Mouse (Mus musculus) E14TG2a.4 (cell line): ENCODE results near the gene Wfdc5.
A peak's percentile ranks its signal among the peaks of the same experiment; 100 is the strongest.

Source experiments
- H3K27me3 ChIP-seq: 2 replicates; pipeline ENCODE4 v1.6.1; 2014; ENCODE audit warnings: low read length, control low read depth; ENCODE audit not compliant: insufficient read depth
- H3K36me3 ChIP-seq: 2 replicates; pipeline ENCODE4 v1.6.1; 2014; ENCODE audit warnings: low read length, control low read depth; ENCODE audit not compliant: insufficient read depth
- H3K4me1 ChIP-seq: replicated peaks from 2 replicates; pipeline ENCODE4 v1.6.1; 2014; ENCODE audit warnings: low read depth, low read length, control low read depth
- H3K4me3 ChIP-seq: replicated peaks from 2 replicates; pipeline ENCODE4 v1.5.1; 2014; ENCODE audit warnings: mild to moderate bottlenecking, low read length
- H3K9me3 ChIP-seq: 2 replicates; pipeline ENCODE4 v1.6.1; 2014; ENCODE audit warnings: low read length, control low read depth
- CTCF ChIP-seq: conservative IDR thresholded peaks from 2 replicates; pipeline ENCODE4 v1.5.1; 2014; ENCODE audit warnings: low read length
- NANOG ChIP-seq: IDR thresholded peaks from 2 replicates; pipeline ENCODE4 v1.6.1; 2014; ENCODE audit warnings: borderline replicate concordance, low read length, mixed read lengths
- POU5F1 ChIP-seq: IDR thresholded peaks from 2 replicates; pipeline ENCODE4 v1.6.1; 2014; ENCODE audit warnings: low read length, borderline replicate concordance

Gene Wfdc5

DNA sequence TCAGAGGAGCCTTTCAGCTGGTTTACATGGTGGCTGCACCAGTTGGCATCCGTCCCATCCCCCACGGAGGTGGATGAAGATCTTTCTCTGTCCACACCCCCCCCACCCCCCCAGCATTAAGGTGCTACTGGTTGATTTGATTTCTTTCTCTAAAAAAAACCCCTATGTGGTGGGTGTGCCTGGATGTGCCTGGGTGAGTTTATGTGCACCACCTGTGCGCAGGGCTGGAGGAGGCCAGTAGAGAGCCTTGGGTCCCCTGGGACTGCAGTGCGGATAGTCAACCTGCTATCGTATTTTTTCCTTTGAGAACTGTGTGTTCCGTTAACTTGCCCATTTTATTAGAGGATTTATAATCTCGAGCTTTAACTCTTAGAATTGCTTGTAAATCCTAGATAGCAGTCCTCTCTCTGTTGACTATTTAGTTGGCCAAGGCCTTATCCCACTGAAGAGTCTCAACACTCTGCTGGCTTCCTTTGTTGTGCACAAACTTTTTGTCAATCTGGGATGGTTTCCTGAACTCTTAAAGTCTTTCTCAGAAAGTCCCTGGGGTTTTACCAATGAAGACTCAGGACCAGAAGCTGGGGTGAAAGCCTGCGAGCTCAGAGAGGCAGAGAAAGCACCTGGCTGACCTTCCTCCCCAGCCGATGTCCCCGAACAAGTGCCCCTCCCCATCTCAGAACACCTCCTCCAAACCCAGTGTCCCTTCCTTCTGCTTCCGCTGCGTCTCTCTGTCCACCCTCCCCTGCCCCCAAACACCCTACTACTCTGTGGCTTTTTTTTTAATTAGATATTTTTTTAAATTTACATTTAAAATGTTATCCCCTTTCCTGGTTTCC, 53.7 kb downstream of the Wfdc5 start:
- H3K27me3 ChIP-seq = no peaks in the 10 kb centered on the region
- TF ChIP-seq CTCF (no peak), POU5F1 (no peak), NANOG (no peak)
- H3K4me3 ChIP-seq = no peak overlapping the region
- H3K9me3 ChIP-seq = no peaks in the 10 kb centered on the region
- peaks cover 69% of the 10 kb centered on the region for H3K36me3 ChIP-seq
- 0 out of 2 replicates have a peak, but pooled peaks cover 5% of the 10 kb centered on the region for H3K4me1 ChIP-seq

DNA sequence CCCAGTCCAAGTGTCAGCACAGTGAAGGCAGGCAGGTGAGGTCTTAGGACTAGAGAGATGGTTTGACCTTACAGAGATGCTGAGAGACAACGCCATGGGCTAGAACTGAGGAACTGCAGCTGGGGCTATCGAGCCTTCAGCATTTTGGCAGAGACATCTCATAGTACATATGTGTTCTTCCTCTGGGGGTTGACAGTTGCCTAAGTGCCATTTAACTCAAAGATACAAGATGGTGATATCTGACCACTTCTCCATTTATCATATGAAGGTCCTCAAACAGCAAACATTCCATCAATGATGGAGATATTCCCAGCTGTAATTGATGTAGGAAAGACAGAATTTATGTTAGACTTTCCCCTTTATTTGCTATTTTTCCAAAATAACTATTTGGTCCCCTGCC, 55.2 kb downstream of the Wfdc5 start:
- Histone ChIP-seq H3K27me3 (no peaks in the 10 kb centered on the region), H3K4me3 (no peak overlapping the region), H3K9me3 (no peaks in the 10 kb centered on the region), H3K4me1 (no peaks in the 10 kb centered on the region), H3K36me3 (peaks cover 67% of the 10 kb centered on the region)
- TF ChIP-seq CTCF (no peak), NANOG (no peak), POU5F1 (no peak)

DNA sequence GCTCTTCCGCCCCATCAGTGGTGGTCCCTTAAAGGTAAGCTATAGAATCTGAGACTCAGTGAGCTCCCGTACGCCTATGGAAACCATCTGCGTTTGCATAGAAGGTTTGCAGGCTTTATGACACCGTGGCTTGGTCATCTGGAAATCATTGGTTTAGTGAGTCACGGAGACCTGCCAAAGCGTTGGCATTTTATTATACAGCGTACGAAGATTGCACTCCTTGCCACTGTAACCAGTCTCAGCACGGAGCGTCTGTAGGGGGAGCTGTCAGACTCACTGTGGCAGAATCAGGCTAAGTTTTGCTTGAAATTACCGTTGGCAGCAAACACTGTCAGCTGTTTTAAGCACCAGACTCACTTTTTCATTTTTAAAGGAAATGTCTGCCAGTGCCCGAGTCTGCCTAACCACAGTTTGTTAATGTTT, 56.0 kb downstream of the Wfdc5 start:
- no peak overlapping the region for H3K4me3 ChIP-seq
- H3K9me3 ChIP-seq = no peaks in the 10 kb centered on the region
- H3K4me1 ChIP-seq = no peaks in the 10 kb centered on the region
- H3K36me3 ChIP-seq = peaks cover 65% of the 10 kb centered on the region
- TF ChIP-seq POU5F1 (no peak), CTCF (peak; percentile 30; the same call in 1 of the 2 replicates), NANOG (no peak)
- no peaks in the 10 kb centered on the region for H3K27me3 ChIP-seq
